Comparison of ENCODE assay signal across 22 mouse cellular contexts in the genomic region with DNA sequence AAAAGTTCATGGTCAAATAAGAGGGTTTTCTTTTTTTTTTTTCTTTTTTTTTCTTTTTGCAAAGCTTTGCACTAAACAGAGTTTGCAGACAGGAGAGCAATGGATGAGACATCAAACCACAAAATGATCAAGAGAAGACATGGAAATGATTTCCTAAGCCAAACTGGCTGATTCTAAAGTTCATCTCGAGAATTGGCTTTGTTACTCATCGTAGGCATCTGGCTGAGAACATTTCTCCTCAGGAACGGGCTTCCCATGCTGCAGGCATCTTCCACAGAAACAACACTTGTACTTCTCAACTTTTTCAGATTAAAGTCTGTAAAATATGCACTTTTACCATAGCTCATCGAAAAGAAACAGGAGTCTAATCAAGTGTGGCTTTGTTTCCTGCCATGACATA. TPM values are rescaled to one million over a fixed set of nuclear protein-coding genes. Genes with fewer than 3 reads are reported as not detected.
DNase-seq lines count a peak whose midpoint lies in the region; TF ChIP-seq lines count a peak whose summit lies in the region.
"Had no signal": no experiment of that assay in that cellular context is flagged by ENCODE, and none has a peak within 500 bp of the region (broad histone marks: within the 10 kb centered on the region; RNA-seq: fewer than 3 reads in every experiment).

No protein-coding gene starts in this region.

- H3ac ChIP-seq in myocyte (ENCODE audit: control insufficient read depth, insufficient read length) = no peak overlapping the region

- H3K4me2 ChIP-seq in myocyte (ENCODE audit: low read depth) = peak overlapping the region; percentile 30
- H3K4me2 ChIP-seq: forebrain, embryonic 12.5 days; heart, embryonic 12.5 days had no signal

- no peak overlapping the region for H3K4me3 ChIP-seq in myocyte
- H3K4me3 ChIP-seq: embryonic facial prominence, embryonic 10.5 days; erythroblast, embryonic 14.5 days; forebrain, embryonic 12.5 days; heart, embryonic 12.5 days; hindbrain, embryonic 10.5 days; hindbrain, embryonic 15.5 days had no signal

- intact Hi-C loops in left cerebral cortex, postnatal 25 days (cut with DNase I) = no loop called here

- DNase-seq in adrenal gland, adult (ENCODE audit: inconsistent age in 2 of 2, low spot score in 1 of 2) = peak; percentile 20 to 37
- no peak for DNase-seq in adrenal gland, postnatal 14 days
- DNase-seq in left cerebral cortex, postnatal 25 days (ENCODE audit: low spot score in 2 of 2) = peak; percentile 12 to 47
- no peak for DNase-seq in left cerebral cortex, adult 8-10 months (ENCODE audit: low spot score in 2 of 2)
- peak; percentile 16 for DNase-seq in NIH3T3 (ENCODE audit: low read depth)
- DNase-seq in gastrocnemius, postnatal 10 days = no peak
- no peak for DNase-seq in testis, postnatal 14 days (ENCODE audit: low spot score)
- DNase-seq: adrenal gland, postnatal 10 days; cerebellum, adult 2 months; gastrocnemius, postnatal 25 days had no signal

- no peaks in the 10 kb centered on the region for H3K79me2 ChIP-seq in myocyte (ENCODE audit: control insufficient read depth, insufficient read depth)

- H3K36me3 ChIP-seq in myocyte (ENCODE audit: control insufficient read depth, insufficient read depth) = no peaks in the 10 kb centered on the region
- H3K36me3 ChIP-seq: embryonic facial prominence, embryonic 10.5 days; forebrain, embryonic 12.5 days; heart, embryonic 12.5 days; hindbrain, embryonic 10.5 days; hindbrain, embryonic 15.5 days had no signal

- no peaks in the 10 kb centered on the region for H3K27me3 ChIP-seq in myocyte (ENCODE audit: control insufficient read depth, insufficient read depth, insufficient read length)
- H3K27me3 ChIP-seq: forebrain, embryonic 12.5 days; heart, embryonic 12.5 days; hindbrain, embryonic 15.5 days had no signal

- no peak for TF ChIP-seq POLR2A in myocyte (IDR thresholded peaks at IDR 0.05; ENCODE audit: insufficient read length, low read depth)

TF ChIP-seq in myocyte, 11 proteins besides CTCF, POLR2A, EP300 and RAD21:
- TF ChIP-seq CEBPB (IDR thresholded peaks at IDR 0.05; ENCODE audit: insufficient read depth, poor library complexity, severe bottlenecking) = no peak
- TF ChIP-seq E2F4 (IDR thresholded peaks at IDR 0.05; ENCODE audit: insufficient read depth) = no peak
- TF ChIP-seq REST (IDR thresholded peaks at IDR 0.05; ENCODE audit: insufficient read depth, insufficient read length) = no peak
- TF ChIP-seq POLR2AphosphoS2 (IDR thresholded peaks at IDR 0.05; ENCODE audit: insufficient read length, low read depth) = no peak
- no peak for TF ChIP-seq TCF12 (IDR thresholded peaks at IDR 0.05; ENCODE audit: insufficient read depth, poor library complexity, severe bottlenecking)
- TF ChIP-seq MYOG (IDR thresholded peaks at IDR 0.05; ENCODE audit: control insufficient read depth in 1 of 3, insufficient read depth in 1 of 3, insufficient read length in 2 of 3, low read depth in 2 of 3) = no peak
- no peak for TF ChIP-seq MAX (IDR thresholded peaks at IDR 0.05; ENCODE audit: low read depth)
- no peak for TF ChIP-seq SRF (IDR thresholded peaks at IDR 0.05; ENCODE audit: control insufficient read depth, insufficient read length, low read depth)
- no peak for TF ChIP-seq MYOD1 (IDR thresholded peaks at IDR 0.05; ENCODE audit: control insufficient read depth in 1 of 3, insufficient read length in 2 of 3, low read depth in 2 of 3)
- TF ChIP-seq TCF3 (IDR thresholded peaks at IDR 0.05; ENCODE audit: insufficient read length, low read depth) = no peak
- TF ChIP-seq USF1 (IDR thresholded peaks at IDR 0.05; ENCODE audit: low read depth) = no peak
TF ChIP-seq in myocyte: peak in this region for 0.

RNA-seq across cellular contexts. Expression of a gene that starts 21.6 kb away (rescaled TPM):
- not detected in 2 replicates for total RNA-seq in adrenal gland, postnatal 14 days (2021)
- not detected for total RNA-seq in left cerebral cortex, postnatal 25 days (2021)
- under 1 TPM in 1 of 4 experiments, not detected in 3; 0.16 TPM for total RNA-seq in left cerebral cortex, adult 8-10 months (2022)
- polyA plus RNA-seq in myocyte (2012; fragmentation: generic; extraction: Trizol) = not detected
- not detected for total RNA-seq in gastrocnemius, postnatal 10 days (2021)
- total RNA-seq: adrenal gland, postnatal 10 days; gastrocnemius, postnatal 25 days; granulocyte monocyte progenitor cell, adult 5-6 weeks; heart, adult 8-10 months; MEL had no signal
- polyA plus RNA-seq: C2C12; embryonic facial prominence, embryonic 14.5 days; erythroblast, embryonic 14.5 days; forebrain, embryonic 12.5 days had no signal

Comparison
In these comparisons a context has a peak if more than half of its experiments do, and no peak if none do; other contexts are left out.
1. DNase-seq: peak in adrenal gland, adult (2 of 2), left cerebral cortex, postnatal 25 days (2 of 2) and NIH3T3 (single experiment); none in adrenal gland, postnatal 14 days (single experiment), left cerebral cortex, adult 8-10 months (0 of 2), gastrocnemius, postnatal 10 days (single experiment) and testis, postnatal 14 days (single experiment).